Mouse (Mus musculus): ENCODE results near the gene Usp34. TPM values are rescaled to one million over a fixed set of nuclear protein-coding genes. Genes with fewer than 3 reads are reported as not detected.
"Not testable (repeated sequence)": the region's sequence is repeated elsewhere in the genome, so short reads cannot be mapped to it uniquely, and the experiment has no call there.

The Usp34 gene
- polyA plus RNA-seq, 1 experiment = 51.1 TPM

DNA sequence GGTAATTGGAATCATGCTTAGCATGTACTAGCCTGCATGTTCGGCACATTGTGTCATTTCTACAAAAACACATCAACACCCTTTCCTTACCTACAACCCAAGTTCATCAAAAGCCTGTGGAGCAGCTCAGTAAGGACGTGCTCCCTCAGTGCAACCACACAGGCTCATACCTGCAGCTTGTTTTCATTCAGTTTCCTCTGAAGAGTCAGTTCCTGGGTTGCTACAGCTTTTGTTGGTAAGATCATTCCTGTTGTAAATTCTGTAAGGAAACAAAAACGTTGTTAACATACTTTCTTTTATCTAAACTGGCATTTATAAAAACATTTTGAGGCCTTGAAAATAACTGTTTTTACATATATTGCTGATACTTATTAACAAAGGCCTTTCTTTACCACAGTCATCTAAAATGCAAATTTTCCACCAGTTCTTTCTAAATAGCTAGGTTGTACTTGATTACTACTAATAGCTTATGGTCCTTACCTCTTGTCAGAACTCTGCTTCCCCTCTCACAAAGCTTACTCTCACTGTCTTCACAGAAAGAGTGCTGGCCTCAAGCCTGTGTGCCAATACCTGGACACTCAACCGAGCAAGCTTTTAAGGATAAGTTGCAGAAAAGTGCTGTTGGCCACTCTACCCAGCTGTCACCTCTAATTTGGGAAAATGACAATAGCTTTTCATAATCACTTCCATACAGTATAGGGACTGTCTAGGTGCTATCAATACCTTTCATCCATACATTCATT lies 185.5 kb downstream of the Usp34 start:
- H3K4me1 ChIP-seq (ENCODE audit: control insufficient read depth, insufficient read depth, low read length) = peaks cover 11% of the 10 kb centered on the region; the same call in 1 of the 2 replicates
- H3K27ac ChIP-seq (ENCODE audit: insufficient read depth, low read length) = no peak overlapping the region
- no peak for DNase-seq
- H3K4me3 ChIP-seq (replicated peaks; ENCODE audit: insufficient read depth, low read depth, low read length) = no peak overlapping the region
- WGBS = 83% methylated on average over 4 of the region's 4 CpGs
- no peaks in the 10 kb centered on the region for H3K27me3 ChIP-seq (ENCODE audit: control insufficient read depth, insufficient read depth, low read length)
- TF ChIP-seq POLR2A (IDR thresholded peaks at IDR 0.05; ENCODE audit: borderline replicate concordance, insufficient read depth, low read length) (no peak), CTCF (IDR thresholded peaks at IDR 0.05; ENCODE audit: borderline replicate concordance, insufficient read depth, low read depth, low read length) (no peak)

DNA sequence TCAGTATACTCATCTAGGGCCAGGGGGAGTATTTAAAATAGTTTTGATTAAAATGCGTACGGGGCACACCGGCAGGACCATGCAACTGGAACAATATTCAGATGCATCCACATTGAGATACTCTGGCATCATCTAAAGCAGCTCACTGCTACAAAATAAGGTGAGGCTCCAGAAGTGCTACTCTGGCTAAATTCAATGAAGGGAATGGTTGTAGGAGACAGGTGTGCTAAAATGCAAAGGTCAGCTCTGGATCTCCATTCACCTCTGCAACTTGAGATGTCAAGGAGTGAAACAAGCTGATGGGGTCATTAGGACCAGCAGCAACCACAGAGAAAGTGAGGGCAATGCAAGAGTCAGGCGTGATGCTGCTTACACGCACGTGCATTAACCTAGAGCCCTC lies 188.5 kb downstream of the Usp34 start:
- peaks cover 11% of the 10 kb centered on the region; the same call in 1 of the 2 replicates for H3K4me1 ChIP-seq (ENCODE audit: control insufficient read depth, insufficient read depth, low read length)
- no peak overlapping the region for H3K27ac ChIP-seq (ENCODE audit: insufficient read depth, low read length)
- H3K4me3 ChIP-seq (replicated peaks; ENCODE audit: insufficient read depth, low read depth, low read length) = no peak overlapping the region
- no peak for DNase-seq
- H3K27me3 ChIP-seq (ENCODE audit: control insufficient read depth, insufficient read depth, low read length) = no peaks in the 10 kb centered on the region
- WGBS = 96% methylated on average over 6 of the region's 6 CpGs
- TF ChIP-seq POLR2A (IDR thresholded peaks at IDR 0.05; ENCODE audit: borderline replicate concordance, insufficient read depth, low read length) (no peak), CTCF (IDR thresholded peaks at IDR 0.05; ENCODE audit: borderline replicate concordance, insufficient read depth, low read depth, low read length) (no peak)

DNA sequence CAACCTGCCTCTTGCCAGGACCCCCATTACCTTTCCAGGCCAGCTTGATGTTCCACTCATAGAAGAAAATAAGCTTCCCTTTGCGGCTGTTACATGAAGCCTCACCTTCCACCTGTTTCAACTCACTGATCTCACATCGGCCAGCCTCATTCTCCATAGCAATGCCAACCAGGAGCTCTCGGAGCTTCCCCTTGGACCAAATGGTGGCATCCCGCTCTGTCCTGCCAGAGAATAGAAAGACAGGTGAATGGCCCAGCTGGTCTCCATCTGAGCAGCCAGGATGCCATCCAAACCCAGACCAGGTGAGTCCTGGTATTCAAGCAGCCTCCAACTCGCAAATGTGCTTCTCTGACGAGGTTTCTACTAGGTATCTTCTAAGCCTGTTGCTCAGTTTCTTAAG lies 190.0 kb downstream of the Usp34 start:
- peaks cover 11% of the 10 kb centered on the region; the same call in 1 of the 2 replicates for H3K4me1 ChIP-seq (ENCODE audit: control insufficient read depth, insufficient read depth, low read length)
- TF ChIP-seq POLR2A (IDR thresholded peaks at IDR 0.05; ENCODE audit: borderline replicate concordance, insufficient read depth, low read length) (no peak), CTCF (IDR thresholded peaks at IDR 0.05; ENCODE audit: borderline replicate concordance, insufficient read depth, low read depth, low read length) (no peak)
- 7% methylated on average over 6 of the region's 6 CpGs for WGBS
- H3K27me3 ChIP-seq (ENCODE audit: control insufficient read depth, insufficient read depth, low read length) = no peaks in the 10 kb centered on the region
- peak overlapping the region; percentile 55 for H3K4me3 ChIP-seq (replicated peaks; ENCODE audit: insufficient read depth, low read depth, low read length)
- H3K27ac ChIP-seq (ENCODE audit: insufficient read depth, low read length) = no peak overlapping the region
- DNase-seq = peak; percentile 61 to 76

DNA sequence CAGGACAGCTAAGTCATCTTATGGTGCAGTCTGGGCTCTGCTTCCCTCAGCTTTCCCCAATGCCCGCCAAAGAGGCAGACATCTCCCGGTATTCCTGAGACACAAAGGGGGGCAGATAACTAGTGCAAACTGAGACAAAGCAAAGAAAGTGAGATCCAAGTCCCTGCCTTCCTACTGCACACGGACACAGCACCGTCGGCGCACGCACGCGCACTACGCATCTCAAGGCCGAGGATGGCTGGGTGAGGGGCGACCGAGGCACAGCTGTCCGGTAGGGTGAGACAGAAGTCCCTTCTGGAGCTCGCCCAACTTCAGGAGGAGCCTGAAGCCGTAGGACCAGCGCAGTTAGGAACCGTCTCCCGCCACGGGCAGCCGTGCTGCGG lies 190.6 kb downstream of the Usp34 start:
- 1% methylated on average over 22 of the region's 22 CpGs for WGBS
- DNase-seq = peak in 1 of 2 experiments; percentile 66
- Histone ChIP-seq H3K27me3 (ENCODE audit: control insufficient read depth, insufficient read depth, low read length) (no peaks in the 10 kb centered on the region), H3K4me1 (ENCODE audit: control insufficient read depth, insufficient read depth, low read length) (peaks cover 11% of the 10 kb centered on the region; the same call in 1 of the 2 replicates), H3K4me3 (replicated peaks; ENCODE audit: insufficient read depth, low read depth, low read length) (peak overlapping the region; percentile 55), H3K27ac (ENCODE audit: insufficient read depth, low read length) (peak overlapping the region; percentile 69)
- no peak for TF ChIP-seq POLR2A (IDR thresholded peaks at IDR 0.05; ENCODE audit: borderline replicate concordance, insufficient read depth, low read length)
- TF ChIP-seq CTCF (IDR thresholded peaks at IDR 0.05; ENCODE audit: borderline replicate concordance, insufficient read depth, low read depth, low read length) = no peak

DNA sequence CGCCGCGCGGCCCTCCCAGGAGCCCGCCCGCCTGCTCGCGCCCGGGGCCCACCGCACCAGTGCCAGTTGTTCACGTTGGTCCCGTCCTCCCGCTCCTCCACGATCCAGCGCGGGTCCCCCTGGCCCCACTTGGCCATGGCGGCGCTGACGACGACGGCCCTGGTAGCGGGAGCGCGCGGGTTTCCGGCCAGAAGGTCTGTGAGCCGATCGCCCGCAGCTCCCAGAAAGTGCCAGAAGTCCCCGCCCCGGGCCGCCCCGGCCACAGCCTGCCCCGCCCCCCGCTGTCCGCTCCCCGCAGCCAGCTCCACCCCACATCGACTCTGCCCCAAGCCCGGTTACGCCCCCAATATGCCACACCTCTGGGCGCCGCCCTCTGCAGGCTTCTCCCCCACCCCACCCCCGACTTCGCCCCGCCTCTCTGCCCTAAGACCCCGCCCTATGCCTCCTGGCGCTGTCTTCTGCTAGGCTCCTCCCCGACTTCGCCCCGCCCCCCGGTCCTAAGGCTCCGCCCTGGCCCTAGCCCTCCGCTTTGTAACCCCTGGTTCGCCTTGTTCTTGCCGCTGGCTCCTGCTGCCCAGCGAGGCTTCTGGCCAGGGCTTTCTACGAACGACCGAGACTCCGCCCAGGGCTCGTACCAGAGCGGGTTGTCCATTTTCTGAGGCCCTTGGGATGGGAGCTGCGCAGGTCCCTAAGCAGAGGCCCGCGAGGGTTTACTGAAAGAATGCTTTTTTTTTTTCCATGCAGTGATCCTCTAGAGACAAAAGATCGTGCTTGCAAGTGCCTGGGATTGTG lies 191.2 kb downstream of the Usp34 start, which contains the start of gene Ahsa2:
Gene Ahsa2, minus strand, starts transcription at position 313 of the 792 bp plus-strand sequence.
- Histone ChIP-seq H3K27ac (ENCODE audit: insufficient read depth, low read length) (peak within 1 kb of the TSS; percentile 69), H3K4me3 (replicated peaks; ENCODE audit: insufficient read depth, low read depth, low read length) (peak within 1 kb of the TSS; percentile 55), H3K4me1 (ENCODE audit: control insufficient read depth, insufficient read depth, low read length) (peaks cover 11% of the 10 kb centered on the region; the same call in 1 of the 2 replicates), H3K27me3 (ENCODE audit: control insufficient read depth, insufficient read depth, low read length) (no peaks in the 10 kb centered on the region)
- peak; percentile 42; the same call in 1 of the 2 replicates for TF ChIP-seq POLR2A (IDR thresholded peaks at IDR 0.05; ENCODE audit: borderline replicate concordance, insufficient read depth, low read length)
- no peak for TF ChIP-seq CTCF (IDR thresholded peaks at IDR 0.05; ENCODE audit: borderline replicate concordance, insufficient read depth, low read depth, low read length)
- 1% methylated on average over 63 of the region's 66 CpGs for WGBS
- peak; percentile 91 to 93 for DNase-seq

DNA sequence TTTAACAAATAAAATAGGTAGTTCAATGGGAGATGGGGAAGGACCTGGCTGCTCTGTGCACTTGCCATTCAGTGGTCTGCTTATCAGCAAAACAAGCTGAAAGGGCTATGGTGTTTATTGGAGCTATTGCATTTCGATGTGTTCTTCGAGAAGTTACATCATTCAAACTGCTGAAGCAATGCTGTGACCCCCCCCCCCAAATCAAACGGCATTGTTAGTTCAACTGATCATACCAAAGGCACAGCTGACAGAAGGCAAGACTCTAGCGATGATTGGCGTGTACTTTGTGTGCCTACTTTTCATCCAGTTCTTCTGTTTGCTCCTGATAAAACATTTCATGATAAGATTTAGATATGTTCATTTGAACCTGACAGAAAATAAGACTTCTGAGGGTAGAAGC lies 191.9 kb downstream of the Usp34 start:
- WGBS = 46% methylated on average over 5 of the region's 5 CpGs
- H3K27ac ChIP-seq (ENCODE audit: insufficient read depth, low read length) = no peak overlapping the region
- TF ChIP-seq CTCF (IDR thresholded peaks at IDR 0.05; ENCODE audit: borderline replicate concordance, insufficient read depth, low read depth, low read length) (no peak), POLR2A (IDR thresholded peaks at IDR 0.05; ENCODE audit: borderline replicate concordance, insufficient read depth, low read length) (no peak)

DNA sequence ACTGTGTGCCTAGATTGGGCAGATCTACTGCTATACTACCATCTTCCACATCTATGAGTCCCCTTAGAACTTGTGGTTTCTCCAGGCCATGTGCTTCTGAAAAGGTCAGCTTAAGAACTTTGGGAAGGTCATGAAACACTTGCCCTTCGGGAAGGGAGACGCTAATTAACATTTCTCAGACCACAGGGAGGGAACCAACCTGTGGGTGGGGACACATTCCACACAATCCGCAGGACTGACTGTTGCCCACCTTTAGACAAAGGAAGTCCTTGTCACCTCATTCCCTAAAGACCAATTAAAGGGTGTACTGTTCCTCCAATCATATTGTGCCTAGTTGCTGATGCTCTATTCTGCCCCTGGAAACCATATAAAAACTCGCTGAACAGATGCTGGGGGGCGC lies 198.1 kb downstream of the Usp34 start:
- not testable (repeated sequence) for H3K27ac ChIP-seq (ENCODE audit: insufficient read depth, low read length); H3K4me3 ChIP-seq (replicated peaks; ENCODE audit: insufficient read depth, low read depth, low read length); H3K27me3 ChIP-seq (ENCODE audit: control insufficient read depth, insufficient read depth, low read length); DNase-seq; H3K4me1 ChIP-seq (ENCODE audit: control insufficient read depth, insufficient read depth, low read length)
- WGBS = 83% methylated on average over 5 of the region's 5 CpGs

More for the DNA sequence above, 191.9 kb downstream of the Usp34 start:
- peaks cover 11% of the 10 kb centered on the region; the same call in 1 of the 2 replicates for H3K4me1 ChIP-seq (ENCODE audit: control insufficient read depth, insufficient read depth, low read length)
- no peaks in the 10 kb centered on the region for H3K27me3 ChIP-seq (ENCODE audit: control insufficient read depth, insufficient read depth, low read length)
- H3K4me3 ChIP-seq (replicated peaks; ENCODE audit: insufficient read depth, low read depth, low read length) = no peak overlapping the region
- no peak for DNase-seq

DNA sequence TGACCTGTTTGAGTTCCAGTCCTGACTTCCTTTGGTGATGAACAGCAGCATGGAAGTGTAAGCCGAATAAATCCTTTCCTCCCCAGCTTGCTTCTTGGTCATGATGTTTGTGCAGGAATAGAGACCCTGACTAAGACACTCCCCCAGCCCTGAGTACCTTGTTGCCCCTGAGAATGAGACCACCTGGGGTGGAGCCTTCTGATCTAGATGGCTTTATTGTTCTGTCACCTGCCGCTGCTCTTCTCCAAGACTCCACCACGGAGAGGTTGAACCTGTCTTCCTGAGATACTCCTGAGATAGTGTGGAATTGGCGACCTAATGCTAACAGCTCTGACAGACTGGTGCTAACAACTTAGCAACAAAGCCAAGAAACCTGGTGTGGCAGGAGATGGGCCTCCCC lies 208.1 kb downstream of the Usp34 start:
- 78% methylated on average over 4 of the region's 4 CpGs for WGBS
- not testable (repeated sequence) for DNase-seq; H3K27me3 ChIP-seq (ENCODE audit: control insufficient read depth, insufficient read depth, low read length); H3K4me3 ChIP-seq (replicated peaks; ENCODE audit: insufficient read depth, low read depth, low read length); H3K4me1 ChIP-seq (ENCODE audit: control insufficient read depth, insufficient read depth, low read length); H3K27ac ChIP-seq (ENCODE audit: insufficient read depth, low read length)

All from cerebellum, adult 2 months (tissue).